In genomic region chr3:58679996-58680395, GRCm38 (mm10) we compare ENCODE assay signal across 13 mouse cellular contexts. TPM values are rescaled to one million over a fixed set of nuclear protein-coding genes. Genes with fewer than 3 reads are reported as not detected.
DNase-seq lines count a peak whose midpoint lies in the region; ATAC-seq and TF ChIP-seq lines count a peak whose summit lies in the region.
"Had no signal": no experiment of that assay in that cellular context is flagged by ENCODE, and none has a peak within 500 bp of the region (broad histone marks: within the 10 kb centered on the region; RNA-seq: fewer than 3 reads in every experiment).

No protein-coding gene starts in this region.

- H3K4me2 ChIP-seq in heart, embryonic 12.5 days, result 0 out of 2 replicates have a peak overlapping the region, but pooled peaks have one; percentile 8
- H3K4me2 ChIP-seq in intestine, postnatal 0 days (replicated peaks; ENCODE audit: low read depth), result no peak overlapping the region
- H3K4me2 ChIP-seq: neural tube, embryonic 12.5 days had no signal

- H3K4me3 ChIP-seq in heart, embryonic 12.5 days, result no peak overlapping the region
- H3K4me3 ChIP-seq in left cerebral cortex, adult 2 months, result no peak overlapping the region
- H3K4me3 ChIP-seq in intestine, postnatal 0 days (ENCODE audit: low read depth, low read length), result no peak overlapping the region
- H3K4me3 ChIP-seq: erythroblast, embryonic 14.5 days; neural tube, embryonic 12.5 days had no signal

- H3K36me3 ChIP-seq in heart, embryonic 12.5 days, result peaks cover 13% of the 10 kb centered on the region
- peaks cover 16% of the 10 kb centered on the region for H3K36me3 ChIP-seq in intestine, postnatal 0 days (ENCODE audit: control insufficient read depth, insufficient read depth)

- H3K27me3 ChIP-seq in heart, embryonic 12.5 days (replicated peaks), result no peaks in the 10 kb centered on the region
- H3K27me3 ChIP-seq in intestine, postnatal 0 days (replicated peaks; ENCODE audit: control insufficient read depth, insufficient read depth, low read length), result no peaks in the 10 kb centered on the region
- H3K27me3 ChIP-seq: neural tube, embryonic 12.5 days had no signal

- TF ChIP-seq CTCF in left cerebral cortex, adult 2 months (IDR thresholded peaks at IDR 0.05), result no peak
- no peak for TF ChIP-seq CTCF in intestine, postnatal 0 days (IDR thresholded peaks at IDR 0.05; ENCODE audit: low read depth)

- H3K9me3 ChIP-seq in heart, embryonic 12.5 days (replicated peaks), result no peaks in the 10 kb centered on the region
- no peaks in the 10 kb centered on the region for H3K9me3 ChIP-seq in intestine, postnatal 0 days (ENCODE audit: control insufficient read depth)
- H3K9me3 ChIP-seq: neural tube, embryonic 12.5 days had no signal

- no peak for DNase-seq in heart, adult 8-10 months (ENCODE audit: low spot score)
- no peak for DNase-seq in left cerebral cortex, adult 2 months (ENCODE audit: extremely low spot score in 1 of 2, low spot score in 2 of 2)
- no peak for DNase-seq in left cerebral cortex, postnatal 25 days (ENCODE audit: low spot score in 2 of 2)
- peak; percentile 28 for DNase-seq in NIH3T3 (ENCODE audit: low read depth)
- DNase-seq in testis, postnatal 14 days (ENCODE audit: low spot score), result no peak
- DNase-seq in urinary bladder, adult 2 months (ENCODE audit: low spot score), result no peak
- DNase-seq: cerebellum, postnatal 25 days; gastrocnemius, postnatal 10 days; right cerebral cortex, postnatal 4 days had no signal

- H3K27ac ChIP-seq in heart, embryonic 12.5 days (ENCODE audit: poor library complexity, severe bottlenecking), result peak overlapping the region; percentile 25; the same call in 1 of the 2 replicates
- peak overlapping the region; percentile 7; the same call in 1 of the 2 replicates for H3K27ac ChIP-seq in left cerebral cortex, adult 2 months
- no peak overlapping the region for H3K27ac ChIP-seq in intestine, postnatal 0 days (ENCODE audit: low read depth, low read length)
- H3K27ac ChIP-seq: neural tube, embryonic 12.5 days had no signal

- ATAC-seq in heart, embryonic 12.5 days (ENCODE audit: insufficient number of reproducible peaks, low FRiP score), result no peak
- ATAC-seq in intestine, postnatal 0 days, result peak; percentile 49; the same call in 1 of the 2 replicates

- 39% methylated on average over 4 of the region's 4 CpGs for WGBS in heart, embryonic 12.5 days
- WGBS in intestine, postnatal 0 days, result 14% methylated on average over 4 of the region's 4 CpGs

- intact Hi-C loops in left cerebral cortex, adult 2 months (cut with DNase I), result no loop called here
- intact Hi-C loops in left cerebral cortex, postnatal 25 days (cut with DNase I), result no loop called here

- H3K4me1 ChIP-seq in heart, embryonic 12.5 days (replicated peaks), result peaks cover 49% of the 10 kb centered on the region
- H3K4me1 ChIP-seq in intestine, postnatal 0 days (replicated peaks; ENCODE audit: control insufficient read depth, insufficient read depth, low read length), result peaks cover 8% of the 10 kb centered on the region; the same call in 1 of the 2 replicates

- H3K9ac ChIP-seq in heart, embryonic 12.5 days, result no peak overlapping the region
- H3K9ac ChIP-seq in intestine, postnatal 0 days (ENCODE audit: low read depth, low read length), result no peak overlapping the region
- H3K9ac ChIP-seq: neural tube, embryonic 12.5 days had no signal

RNA-seq across cellular contexts. Expression of gene Siah2, which starts 12.2 kb away (rescaled TPM):
- 6.7 and 8.2 TPM in 2 replicates for polyA plus RNA-seq in heart, embryonic 12.5 days (2016; fragmentation: Nextera tagmentation; extraction: Ambion mirVana)
- total RNA-seq in heart, adult 8-10 months (2022), result 10 to 100 TPM in 1 of 4 experiments, 1 to 10 TPM in 3; 5.3 to 10.6 (median 7.6) TPM
- 10 to 100 TPM; 17.2 to 22.0 TPM for total RNA-seq in left cerebral cortex, adult 2 months (2021)
- total RNA-seq in left cerebral cortex, postnatal 25 days (2021), result 10 to 100 TPM; 18.0 to 18.7 TPM
- 4.6 and 5.3 TPM in 2 replicates for polyA plus RNA-seq in intestine, postnatal 0 days (2015; fragmentation: Nextera tagmentation; extraction: Ambion mirVana)
- polyA plus RNA-seq in urinary bladder, adult 2 months (2012; rRNA removed), result 9.6 and 9.9 TPM in 2 replicates

RNA-seq across cellular contexts. Expression of gene Erich6, which starts 43.0 kb away (rescaled TPM):
- 0.19 TPM in 1 of 2 replicates, not detected in the other for polyA plus RNA-seq in heart, embryonic 12.5 days (2016; fragmentation: Nextera tagmentation; extraction: Ambion mirVana)
- total RNA-seq in heart, adult 8-10 months (2022), result not detected
- total RNA-seq in left cerebral cortex, adult 2 months (2021), result 1 to 10 TPM; 1.4 to 1.7 TPM
- 1 to 10 TPM; 1.1 to 1.5 TPM for total RNA-seq in left cerebral cortex, postnatal 25 days (2021)
- polyA plus RNA-seq in intestine, postnatal 0 days (2015; fragmentation: Nextera tagmentation; extraction: Ambion mirVana), result not detected in 2 replicates
- polyA plus RNA-seq in urinary bladder, adult 2 months (2012; rRNA removed), result 0.09 and 0.12 TPM in 2 replicates
- polyA plus RNA-seq: erythroblast, embryonic 14.5 days had no signal
